In genomic region chr19:16168653-16169198, GRCm38 (mm10) we compare ENCODE assay signal across 8 mouse cellular contexts. TPM values are rescaled to one million over a fixed set of nuclear protein-coding genes. Genes with fewer than 3 reads are reported as not detected.
DNase-seq lines count a peak whose midpoint lies in the region; ATAC-seq lines count a peak whose summit lies in the region.

No protein-coding gene starts in this region.

- H3K27me3 ChIP-seq in heart, embryonic 10.5 days (ENCODE audit: insufficient read depth, poor library complexity, severe bottlenecking), result no peaks in the 10 kb centered on the region

- H3K4me3 ChIP-seq in heart, embryonic 10.5 days, result no peak overlapping the region

- peak overlapping the region; percentile 43 for H3K27ac ChIP-seq in heart, embryonic 10.5 days

- peak; percentile 68 for DNase-seq in adrenal gland, postnatal 10 days
- peak; percentile 49 to 51 for DNase-seq in cerebellum, postnatal 10 days
- DNase-seq in heart, embryonic 10.5 days (ENCODE audit: low spot score), result no peak
- DNase-seq in kidney, adult 9 months, result peak; percentile 50
- DNase-seq in lung, postnatal 14 days, result peak; percentile 47
- DNase-seq in left cerebral cortex, adult 18-20 months (ENCODE audit: low spot score in 2 of 2), result no peak
- DNase-seq in spleen, postnatal 14 days (ENCODE audit: low spot score in 2 of 2), result no peak

- H3K9me3 ChIP-seq in heart, embryonic 10.5 days, result no peaks in the 10 kb centered on the region

- no peak for ATAC-seq in granulocyte monocyte progenitor cell, adult 5-6 weeks (replicated peaks; ENCODE audit: poor library complexity, severe bottlenecking)

- peaks cover 36% of the 10 kb centered on the region for H3K4me1 ChIP-seq in heart, embryonic 10.5 days

- no peaks in the 10 kb centered on the region for H3K36me3 ChIP-seq in heart, embryonic 10.5 days

- 57% methylated on average over 4 of the region's 4 CpGs for WGBS in heart, embryonic 10.5 days

RNA-seq across cellular contexts. Expression of gene Gnaq, which starts 36.1 kb away (rescaled TPM):
- 10 to 100 TPM; 52.6 to 61.1 TPM for total RNA-seq in adrenal gland, postnatal 10 days (2021)
- polyA plus RNA-seq in heart, embryonic 10.5 days (2016; fragmentation: Nextera tagmentation; extraction: Ambion mirVana), result 14.6 and 18.9 TPM in 2 replicates
- 100 to 1,000 TPM; 156 to 160 TPM for total RNA-seq in left cerebral cortex, adult 18-20 months (2021)
- 21.2 and 28.6 TPM in 2 replicates for total RNA-seq in granulocyte monocyte progenitor cell, adult 5-6 weeks (2014; fragmentation: Nextera tagmentation)
- total RNA-seq in granulocyte monocyte progenitor cell, adult 5-6 weeks (2017), result 12.3 and 16.3 TPM in 2 replicates

Comparison
In these comparisons a context has a peak if more than half of its experiments do, and no peak if none do; other contexts are left out.
1. DNase-seq: peak in adrenal gland, postnatal 10 days (single experiment), cerebellum, postnatal 10 days (2 of 2), kidney, adult 9 months (single experiment) and lung, postnatal 14 days (single experiment); none in heart, embryonic 10.5 days (single experiment), left cerebral cortex, adult 18-20 months (0 of 2) and spleen, postnatal 14 days (0 of 2).